Mouse (Mus musculus): ENCODE results near the gene Gm3558.
"Not testable (repeated sequence)": the region's sequence is repeated elsewhere in the genome, so short reads cannot be mapped to it uniquely, and the experiment has no call there.

Gene Gm3558

GRCm38 (mm10) chr14:7568382-7568781, at the start of gene Gm3558:
Gene Gm3558, minus strand, starts transcription at chr14:7568566.
- DNase-seq = not testable (repeated sequence)

GRCm38 (mm10) chr14:7595492-7595891, 27.1 kb upstream of the Gm3558 start, which contains the start of gene Gm10338:
Gene Gm10338, minus strand, starts transcription at chr14:7595592.
- not testable (repeated sequence) for DNase-seq

- peak; percentile 1 for DNase-seq
Measured at GRCm38 (mm10) chr14:7567890-7568289, 476 bp downstream of the Gm3558 start.

DNA sequence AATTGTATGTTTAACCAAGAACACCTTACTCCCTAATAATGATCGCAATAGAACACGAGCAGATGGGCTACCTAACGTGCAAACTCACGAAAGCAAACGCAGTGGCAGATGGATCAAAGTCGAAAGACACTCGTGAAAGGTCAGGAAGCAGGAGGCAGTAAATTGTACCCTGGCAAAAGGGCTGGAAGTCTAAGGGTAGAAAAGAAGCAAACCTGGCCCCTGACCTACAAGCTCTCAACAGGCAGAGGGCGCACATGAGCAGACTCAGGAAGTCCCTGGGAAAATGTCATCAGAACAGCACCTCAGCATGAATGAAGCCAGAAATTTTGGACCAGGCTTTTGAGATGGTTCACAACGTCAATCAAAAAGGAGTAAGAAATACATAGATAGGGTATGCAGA, 1.1 kb downstream of the Gm3558 start:
- not testable (repeated sequence) for DNase-seq

Data from liver (tissue).